Mouse (Mus musculus): Measurements from ENCODE around the gene Smim5.

The Smim5 gene

GRCm38 (mm10) chr11:115894755-115895520 lies 4.8 kb upstream of the Smim5 start:
- no peak for DNase-seq (ENCODE audit: low spot score in 2 of 2)

- no peak for DNase-seq (ENCODE audit: low spot score in 2 of 2)
Measured at GRCm38 (mm10) chr11:115898446-115898845, 1.3 kb upstream of the Smim5 start.

GRCm38 (mm10) chr11:115898886-115899285 lies 880 bp upstream of the Smim5 start:
- DNase-seq (ENCODE audit: low spot score in 2 of 2) = peak in 1 of 2 experiments; percentile 61

GRCm38 (mm10) chr11:115900561-115901337 lies 983 bp downstream of the Smim5 start:
- no peak for DNase-seq (ENCODE audit: low spot score in 2 of 2)

GRCm38 (mm10) chr11:115901338-115902161 lies 1.8 kb downstream of the Smim5 start:
- no peak for DNase-seq (ENCODE audit: low spot score in 2 of 2)

GRCm38 (mm10) chr11:115902177-115902576 lies 2.4 kb downstream of the Smim5 start:
- DNase-seq (ENCODE audit: low spot score in 2 of 2) = no peak

- DNase-seq (ENCODE audit: low spot score in 2 of 2) = no peak
Measured at GRCm38 (mm10) chr11:115902831-115903230, 3.1 kb downstream of the Smim5 start.

- DNase-seq (ENCODE audit: low spot score in 2 of 2) = no peak
Measured at GRCm38 (mm10) chr11:115903384-115904230, 3.8 kb downstream of the Smim5 start.

GRCm38 (mm10) chr11:115904231-115904955 lies 4.6 kb downstream of the Smim5 start:
- DNase-seq (ENCODE audit: low spot score in 2 of 2) = no peak

- no peak for DNase-seq (ENCODE audit: low spot score in 2 of 2)
Measured at GRCm38 (mm10) chr11:115904956-115905790, 5.4 kb downstream of the Smim5 start.

GRCm38 (mm10) chr11:115906116-115906515 lies 6.3 kb downstream of the Smim5 start:
- no peak for DNase-seq (ENCODE audit: low spot score in 2 of 2)

- DNase-seq (ENCODE audit: low spot score in 2 of 2) = no peak
Measured at GRCm38 (mm10) chr11:115906521-115906920, 6.8 kb downstream of the Smim5 start.

GRCm38 (mm10) chr11:115911134-115911561 lies 11.4 kb downstream of the Smim5 start:
- DNase-seq (ENCODE audit: low spot score in 2 of 2) = no peak

- no peak for DNase-seq (ENCODE audit: low spot score in 2 of 2)
Measured at GRCm38 (mm10) chr11:115911632-115912376, 12.0 kb downstream of the Smim5 start, which contains the start of gene Smim6. TSS of gene Smim6 (plus strand) at chr11:115912017.

- no peak for DNase-seq (ENCODE audit: low spot score in 2 of 2)
Measured at GRCm38 (mm10) chr11:115916579-115916978, 16.8 kb downstream of the Smim5 start.

GRCm38 (mm10) chr11:115918637-115919036 lies 18.9 kb downstream of the Smim5 start:
- DNase-seq (ENCODE audit: low spot score in 2 of 2) = no peak

GRCm38 (mm10) chr11:115919073-115919472 lies 19.3 kb downstream of the Smim5 start:
- DNase-seq (ENCODE audit: low spot score in 2 of 2) = no peak

GRCm38 (mm10) chr11:115920110-115920818 lies 20.5 kb downstream of the Smim5 start:
- DNase-seq (ENCODE audit: low spot score in 2 of 2) = peak in 1 of 2 experiments; percentile 48

All from cerebellum, postnatal 4 days (tissue).